27 mouse cellular contexts compared by ENCODE assay signal in the genomic region with DNA sequence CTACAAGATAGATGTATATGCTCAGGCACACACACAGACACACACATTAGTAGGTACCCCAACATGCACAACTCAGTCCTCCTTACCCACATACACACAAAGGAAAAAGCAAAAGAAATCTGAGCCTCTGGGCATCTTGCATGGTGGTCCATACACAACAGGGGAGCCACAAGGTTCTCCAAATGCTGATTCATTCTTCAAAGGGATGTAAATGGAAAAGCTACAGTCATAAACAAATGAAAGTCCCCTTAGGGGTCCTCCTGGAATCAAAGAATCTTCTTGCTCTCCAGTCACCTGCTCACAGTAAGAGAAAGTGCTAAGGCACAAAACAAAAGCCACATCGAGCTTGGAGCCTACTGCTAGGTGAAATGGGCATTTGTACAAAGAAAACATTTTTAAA.
"Had no signal": no experiment of that assay in that cellular context is flagged by ENCODE, and none has a peak within 500 bp of the region (broad histone marks: within the 10 kb centered on the region; RNA-seq: fewer than 3 reads in every experiment).

No protein-coding gene starts in this region.

- H3K9ac ChIP-seq: heart, embryonic 12.5 days; hindbrain, embryonic 12.5 days; hindbrain, embryonic 14.5 days; intestine, embryonic 15.5 days; limb, embryonic 12.5 days; liver, embryonic 13.5 days; liver, embryonic 15.5 days had no signal

- ATAC-seq: hindbrain, embryonic 16.5 days; inflammation-experienced regulatory T-cells, adult 6 months; intestine, embryonic 15.5 days; intestine, postnatal 0 days had no signal

- H3K27me3 ChIP-seq: heart, embryonic 12.5 days; hindbrain, embryonic 12.5 days; intestine, embryonic 15.5 days; limb, embryonic 12.5 days; liver, embryonic 13.5 days; liver, embryonic 15.5 days had no signal

- H3K27ac ChIP-seq: heart, adult 2 months; heart, embryonic 10.5 days; hindbrain, embryonic 10.5 days; hindbrain, embryonic 12.5 days; hindbrain, embryonic 14.5 days; intestine, embryonic 15.5 days; layer of hippocampus, adult 2 months; limb, embryonic 10.5 days; limb, embryonic 12.5 days; liver, embryonic 13.5 days; liver, embryonic 15.5 days had no signal

- H3K4me3 ChIP-seq: heart, adult 2 months; heart, embryonic 10.5 days; heart, embryonic 12.5 days; hindbrain, embryonic 10.5 days; hindbrain, embryonic 12.5 days; intestine, embryonic 15.5 days; layer of hippocampus, adult 2 months; limb, embryonic 10.5 days; limb, embryonic 12.5 days; liver, embryonic 13.5 days; liver, embryonic 15.5 days had no signal

- H3K36me3 ChIP-seq: heart, embryonic 10.5 days; heart, embryonic 12.5 days; hindbrain, embryonic 10.5 days; hindbrain, embryonic 12.5 days; intestine, embryonic 15.5 days; limb, embryonic 10.5 days; limb, embryonic 12.5 days; liver, embryonic 13.5 days; liver, embryonic 15.5 days had no signal

- H3K4me1 ChIP-seq: heart, embryonic 10.5 days; heart, embryonic 12.5 days; hindbrain, embryonic 10.5 days; hindbrain, embryonic 12.5 days; intestine, embryonic 15.5 days; limb, embryonic 10.5 days; limb, embryonic 12.5 days; liver, embryonic 13.5 days; liver, embryonic 15.5 days had no signal

- H3K9me3 ChIP-seq: heart, embryonic 10.5 days; heart, embryonic 12.5 days; hindbrain, embryonic 10.5 days; hindbrain, embryonic 12.5 days; intestine, embryonic 15.5 days; limb, embryonic 10.5 days; limb, embryonic 12.5 days; liver, embryonic 13.5 days; liver, embryonic 15.5 days had no signal

- H3K4me2 ChIP-seq: heart, embryonic 12.5 days; hindbrain, embryonic 12.5 days; hindbrain, embryonic 14.5 days; intestine, embryonic 15.5 days; limb, embryonic 12.5 days; liver, embryonic 11.5 days; liver, embryonic 13.5 days; liver, embryonic 15.5 days had no signal

- DNase-seq: gastrocnemius, postnatal 14 days; gastrocnemius, postnatal 36 days; heart, adult 11 months; heart, adult 2 months; heart, postnatal 10 days; heart, postnatal 4 days; kidney, adult 18-20 months; kidney, adult 8-10 months; kidney, postnatal 10 days; kidney, postnatal 25 days; kidney, postnatal 4 days; liver; liver, embryonic 13.5 days had no signal
